Mouse (Mus musculus): Measurements from ENCODE around the gene H2-T23. TPM values are rescaled to one million over a fixed set of nuclear protein-coding genes. Genes with fewer than 3 reads are reported as not detected.

Gene H2-T23
- polyA plus RNA-seq, 1 experiment from 2014 or later = 2.3 TPM

Other genes starting within 250 kb of the H2-T23 start
- gene Ier3, start 211.2 kb downstream of the H2-T23 start, polyA plus RNA-seq (2015; fragmentation: Nextera tagmentation; extraction: Ambion mirVana) = 11.2 and 11.6 TPM in 2 replicates
- 93.6 and 96.5 TPM in 2 replicates for gene Flot1, start 209.6 kb downstream of the H2-T23 start, polyA plus RNA-seq (2015; fragmentation: Nextera tagmentation; extraction: Ambion mirVana)
- 1,686 and 1,692 TPM in 2 replicates for gene Tubb5, start 194.5 kb downstream of the H2-T23 start, polyA plus RNA-seq (2015; fragmentation: Nextera tagmentation; extraction: Ambion mirVana)
- 7.2 and 9.6 TPM in 2 replicates for gene Mdc1, start 191.3 kb downstream of the H2-T23 start, polyA plus RNA-seq (2015; fragmentation: Nextera tagmentation; extraction: Ambion mirVana)
- 28.2 and 29.0 TPM in 2 replicates for gene Nrm, start 171.5 kb downstream of the H2-T23 start, polyA plus RNA-seq (2015; fragmentation: Nextera tagmentation; extraction: Ambion mirVana)
- 28.9 and 33.6 TPM in 2 replicates for gene Ppp1r18, start 167.3 kb downstream of the H2-T23 start, polyA plus RNA-seq (2015; fragmentation: Nextera tagmentation; extraction: Ambion mirVana)
- 31.0 and 39.6 TPM in 2 replicates for gene Dhx16, start 153.0 kb downstream of the H2-T23 start, polyA plus RNA-seq (2015; fragmentation: Nextera tagmentation; extraction: Ambion mirVana)
- gene 2310061I04Rik, start 135.4 kb downstream of the H2-T23 start, polyA plus RNA-seq (2015; fragmentation: Nextera tagmentation; extraction: Ambion mirVana) = 45.1 and 50.5 TPM in 2 replicates
- 357 and 369 TPM in 2 replicates for gene Atat1, start 122.8 kb downstream of the H2-T23 start, polyA plus RNA-seq (2015; fragmentation: Nextera tagmentation; extraction: Ambion mirVana)
- gene Mrps18b, start 116.5 kb downstream of the H2-T23 start, polyA plus RNA-seq (2015; fragmentation: Nextera tagmentation; extraction: Ambion mirVana) = 56.1 and 62.7 TPM in 2 replicates
- 44.6 and 45.9 TPM in 2 replicates for gene Ppp1r10, start 116.4 kb downstream of the H2-T23 start, polyA plus RNA-seq (2015; fragmentation: Nextera tagmentation; extraction: Ambion mirVana)
- gene Abcf1, start 63.1 kb downstream of the H2-T23 start, polyA plus RNA-seq (2015; fragmentation: Nextera tagmentation; extraction: Ambion mirVana) = 90.5 and 111 TPM in 2 replicates
- gene Gnl1, start 53.0 kb downstream of the H2-T23 start, polyA plus RNA-seq (2015; fragmentation: Nextera tagmentation; extraction: Ambion mirVana) = 47.9 and 50.0 TPM in 2 replicates
- gene Prr3, start 52.6 kb downstream of the H2-T23 start, polyA plus RNA-seq (2015; fragmentation: Nextera tagmentation; extraction: Ambion mirVana) = 64.0 and 69.4 TPM in 2 replicates
- gene H2-T24, start 12.3 kb downstream of the H2-T23 start, polyA plus RNA-seq (2015; fragmentation: Nextera tagmentation; extraction: Ambion mirVana) = 8.7 and 10.0 TPM in 2 replicates
- gene H2-T22, start 9.9 kb upstream of the H2-T23 start, polyA plus RNA-seq (2015; fragmentation: Nextera tagmentation; extraction: Ambion mirVana) = 7.1 and 7.9 TPM in 2 replicates
- gene Gm6034, start 10.1 kb upstream of the H2-T23 start, polyA plus RNA-seq (2015; fragmentation: Nextera tagmentation; extraction: Ambion mirVana) = not detected in 2 replicates
- gene Gm11127, start 25.5 kb upstream of the H2-T23 start, polyA plus RNA-seq (2015; fragmentation: Nextera tagmentation; extraction: Ambion mirVana) = not detected in 2 replicates
- gene Gm19684, start 88.8 kb upstream of the H2-T23 start, polyA plus RNA-seq (2015; fragmentation: Nextera tagmentation; extraction: Ambion mirVana) = not detected in 2 replicates
- gene Gm7030, start 96.6 kb upstream of the H2-T23 start, polyA plus RNA-seq (2015; fragmentation: Nextera tagmentation; extraction: Ambion mirVana) = not detected in 2 replicates
- not detected in 2 replicates for gene Gm8909, start 135.7 kb upstream of the H2-T23 start, polyA plus RNA-seq (2015; fragmentation: Nextera tagmentation; extraction: Ambion mirVana)
- gene H2-T3, start 157.4 kb upstream of the H2-T23 start, polyA plus RNA-seq (2015; fragmentation: Nextera tagmentation; extraction: Ambion mirVana) = not detected in 2 replicates
- 93.9 and 122 TPM in 2 replicates for gene Rpp21, start 225.2 kb upstream of the H2-T23 start, polyA plus RNA-seq (2015; fragmentation: Nextera tagmentation; extraction: Ambion mirVana)
- gene Trim39, start 239.4 kb upstream of the H2-T23 start, polyA plus RNA-seq (2015; fragmentation: Nextera tagmentation; extraction: Ambion mirVana) = 26.4 and 27.2 TPM in 2 replicates

Measured in neural tube, embryonic 13.5 days (tissue).